In the genomic region with DNA sequence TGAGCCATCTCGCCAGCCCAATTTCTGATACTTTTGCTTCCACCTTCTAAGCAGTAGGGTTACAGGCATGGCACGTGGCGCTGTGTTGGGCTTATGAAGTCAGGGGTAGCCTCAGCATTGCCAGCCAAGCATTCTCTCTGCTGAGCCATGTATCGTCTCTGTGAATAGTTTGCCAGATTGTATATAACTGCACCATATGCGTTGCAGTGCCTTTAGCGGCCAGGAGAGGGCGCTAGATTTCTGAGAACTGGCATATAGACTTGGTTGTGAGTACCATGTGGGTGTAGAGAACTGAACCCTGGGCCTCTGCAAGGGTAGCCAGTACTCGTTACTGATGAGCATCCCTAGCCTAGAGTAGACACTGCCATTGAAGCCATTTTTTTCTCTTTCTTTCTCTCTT, we compare ENCODE assay signal across 11 mouse cellular contexts. TPM values are rescaled to one million over a fixed set of nuclear protein-coding genes. Genes with fewer than 3 reads are reported as not detected.
A peak's percentile ranks its signal among the peaks of the same experiment; 100 is the strongest.
DNase-seq lines count a peak whose midpoint lies in the region; ATAC-seq and TF ChIP-seq lines count a peak whose summit lies in the region.
"Had no signal": no experiment of that assay in that cellular context is flagged by ENCODE, and none has a peak within 500 bp of the region (broad histone marks: within the 10 kb centered on the region; RNA-seq: fewer than 3 reads in every experiment).

No protein-coding gene starts in this region.

- no peaks in the 10 kb centered on the region for H3K27me3 ChIP-seq in hindbrain, postnatal 0 days (ENCODE audit: insufficient read depth, low read length)
- H3K27me3 ChIP-seq in hindbrain, embryonic 14.5 days (ENCODE audit: control insufficient read depth, insufficient read depth, low read length): 0 out of 2 replicates have a peak, but pooled peaks cover 6% of the 10 kb centered on the region
- no peaks in the 10 kb centered on the region for H3K27me3 ChIP-seq in stomach, postnatal 0 days (ENCODE audit: control insufficient read depth, insufficient read depth, low read length)
- H3K27me3 ChIP-seq: stomach, embryonic 15.5 days had no signal

- H3K4me3 ChIP-seq in hindbrain, postnatal 0 days (ENCODE audit: low read length): no peak overlapping the region
- H3K4me3 ChIP-seq in hindbrain, embryonic 14.5 days (replicated peaks; ENCODE audit: low read length): no peak overlapping the region
- no peak overlapping the region for H3K4me3 ChIP-seq in stomach, postnatal 0 days (ENCODE audit: low read depth, low read length)
- H3K4me3 ChIP-seq: stomach, embryonic 15.5 days had no signal

- 81% methylated on average over 8 of the region's 8 CpGs for WGBS in hindbrain, postnatal 0 days
- WGBS in hindbrain, embryonic 14.5 days: 79% methylated on average over 8 of the region's 8 CpGs
- 73% methylated on average over 8 of the region's 8 CpGs for WGBS in stomach, postnatal 0 days

- peak; percentile 41 for TF ChIP-seq CTCF in hindbrain, postnatal 0 days (IDR thresholded peaks at IDR 0.05; ENCODE audit: low read depth)
- peak; percentile 56 for TF ChIP-seq CTCF in stomach, postnatal 0 days (IDR thresholded peaks at IDR 0.05; ENCODE audit: low read depth)

- no peak overlapping the region for H3K27ac ChIP-seq in hindbrain, postnatal 0 days
- H3K27ac ChIP-seq in hindbrain, embryonic 14.5 days: no peak overlapping the region
- H3K27ac ChIP-seq in stomach, postnatal 0 days (replicated peaks): no peak overlapping the region
- H3K27ac ChIP-seq: stomach, embryonic 15.5 days had no signal

- H3K4me1 ChIP-seq in hindbrain, postnatal 0 days (ENCODE audit: insufficient read depth, low read length): no peaks in the 10 kb centered on the region; the same call in 1 of the 2 replicates
- peaks cover 4% of the 10 kb centered on the region; the same call in 1 of the 2 replicates for H3K4me1 ChIP-seq in hindbrain, embryonic 14.5 days (replicated peaks; ENCODE audit: control insufficient read depth, insufficient read depth, low read length)
- no peaks in the 10 kb centered on the region for H3K4me1 ChIP-seq in stomach, postnatal 0 days (replicated peaks; ENCODE audit: control insufficient read depth, insufficient read depth)

- no peak for TF ChIP-seq EP300 in stomach, postnatal 0 days (optimal IDR thresholded peaks at IDR 0.05)

- no peaks in the 10 kb centered on the region for H3K36me3 ChIP-seq in hindbrain, postnatal 0 days (ENCODE audit: insufficient read depth, low read length)
- H3K36me3 ChIP-seq in hindbrain, embryonic 14.5 days (replicated peaks; ENCODE audit: control insufficient read depth, insufficient read depth): peaks cover 19% of the 10 kb centered on the region
- peaks cover 6% of the 10 kb centered on the region; the same call in 1 of the 2 replicates for H3K36me3 ChIP-seq in stomach, postnatal 0 days (ENCODE audit: control insufficient read depth, insufficient read depth, low read length)

- H3K4me2 ChIP-seq in hindbrain, postnatal 0 days (ENCODE audit: low read depth, low read length): no peak overlapping the region
- no peak overlapping the region for H3K4me2 ChIP-seq in hindbrain, embryonic 14.5 days (replicated peaks)
- no peak overlapping the region for H3K4me2 ChIP-seq in stomach, postnatal 0 days (replicated peaks; ENCODE audit: low read depth)
- H3K4me2 ChIP-seq: stomach, embryonic 15.5 days had no signal

- no peak overlapping the region for H3K9ac ChIP-seq in hindbrain, postnatal 0 days (replicated peaks; ENCODE audit: low read length)
- no peak overlapping the region for H3K9ac ChIP-seq in hindbrain, embryonic 14.5 days
- no peak overlapping the region for H3K9ac ChIP-seq in stomach, postnatal 0 days (ENCODE audit: low read length)
- H3K9ac ChIP-seq: stomach, embryonic 15.5 days had no signal

- no peak for ATAC-seq in hindbrain, postnatal 0 days
- ATAC-seq in hindbrain, embryonic 14.5 days (ENCODE audit: low FRiP score): no peak
- no peak for ATAC-seq in stomach, postnatal 0 days (ENCODE audit: low FRiP score, low TSS enrichment)

- H3K9me3 ChIP-seq in hindbrain, postnatal 0 days (ENCODE audit: low read length): no peaks in the 10 kb centered on the region
- no peaks in the 10 kb centered on the region for H3K9me3 ChIP-seq in hindbrain, embryonic 14.5 days (ENCODE audit: control insufficient read depth, low read length)
- no peaks in the 10 kb centered on the region for H3K9me3 ChIP-seq in stomach, postnatal 0 days (ENCODE audit: control insufficient read depth, low read length)
- H3K9me3 ChIP-seq: stomach, embryonic 15.5 days had no signal

- no peak for DNase-seq in hindbrain, postnatal 0 days (ENCODE audit: low spot score)
- DNase-seq in hindbrain, embryonic 14.5 days (ENCODE audit: low spot score): no peak
- DNase-seq in retina, postnatal 1 day: peak; percentile 24
- no peak for DNase-seq in retina, embryonic 14.5 days (ENCODE audit: low spot score)
- DNase-seq in R1 (ENCODE audit: low read depth, low spot score): peak; percentile 86
- DNase-seq in stomach, postnatal 0 days (ENCODE audit: low spot score): no peak
- no peak for DNase-seq in left cerebral cortex, adult 18-20 months (ENCODE audit: low spot score in 2 of 2)
- DNase-seq in urinary bladder, adult 2 months (ENCODE audit: low spot score): no peak
- DNase-seq: gastrocnemius, postnatal 25 days had no signal

RNA-seq across cellular contexts. Expression of a gene that starts 4.1 kb away (rescaled TPM):
- 9.0 and 9.1 TPM in 2 replicates for total RNA-seq in hindbrain, postnatal 0 days (2014; rRNA removed)
- polyA plus RNA-seq in hindbrain, postnatal 0 days (2015; fragmentation: Nextera tagmentation; extraction: Ambion mirVana): 4.1 and 4.4 TPM in 2 replicates
- 8.4 and 8.6 TPM in 2 replicates for polyA plus RNA-seq in hindbrain, embryonic 14.5 days (2014; fragmentation: Nextera tagmentation; extraction: Ambion mirVana)
- 12.1 and 12.5 TPM in 2 replicates for polyA plus RNA-seq in stomach, postnatal 0 days (2015; fragmentation: Nextera tagmentation; extraction: Ambion mirVana)
- total RNA-seq in left cerebral cortex, adult 18-20 months (2021): 1 to 10 TPM; 3.5 to 3.6 TPM
- polyA plus RNA-seq in urinary bladder, adult 2 months (2012; rRNA removed): 12.4 and 14.3 TPM in 2 replicates

RNA-seq across cellular contexts. Expression of a gene that starts 40.5 kb away (rescaled TPM):
- 16.3 and 18.7 TPM in 2 replicates for total RNA-seq in hindbrain, postnatal 0 days (2014; rRNA removed)
- 33.3 and 34.7 TPM in 2 replicates for polyA plus RNA-seq in hindbrain, postnatal 0 days (2015; fragmentation: Nextera tagmentation; extraction: Ambion mirVana)
- 32.1 and 37.3 TPM in 2 replicates for polyA plus RNA-seq in hindbrain, embryonic 14.5 days (2014; fragmentation: Nextera tagmentation; extraction: Ambion mirVana)
- polyA plus RNA-seq in stomach, postnatal 0 days (2015; fragmentation: Nextera tagmentation; extraction: Ambion mirVana): 15.1 and 16.3 TPM in 2 replicates
- 10 to 100 TPM; 21.2 to 23.1 TPM for total RNA-seq in left cerebral cortex, adult 18-20 months (2021)
- polyA plus RNA-seq in urinary bladder, adult 2 months (2012; rRNA removed): 13.3 TPM in 2 replicates

RNA-seq across cellular contexts. Expression of a gene that starts 40.5 kb away (rescaled TPM):
- total RNA-seq in hindbrain, postnatal 0 days (2014; rRNA removed): 46.4 and 61.0 TPM in 2 replicates
- 48.8 and 50.9 TPM in 2 replicates for polyA plus RNA-seq in hindbrain, postnatal 0 days (2015; fragmentation: Nextera tagmentation; extraction: Ambion mirVana)
- 57.5 and 67.8 TPM in 2 replicates for polyA plus RNA-seq in hindbrain, embryonic 14.5 days (2014; fragmentation: Nextera tagmentation; extraction: Ambion mirVana)
- 21.7 and 23.5 TPM in 2 replicates for polyA plus RNA-seq in stomach, postnatal 0 days (2015; fragmentation: Nextera tagmentation; extraction: Ambion mirVana)
- total RNA-seq in left cerebral cortex, adult 18-20 months (2021): 10 to 100 TPM; 44.0 to 45.3 TPM
- polyA plus RNA-seq in urinary bladder, adult 2 months (2012; rRNA removed): 30.9 and 32.3 TPM in 2 replicates

RNA-seq across cellular contexts. Expression of a gene that starts 58.1 kb away (rescaled TPM):
- not detected in 2 replicates for total RNA-seq in hindbrain, postnatal 0 days (2014; rRNA removed)
- polyA plus RNA-seq in hindbrain, postnatal 0 days (2015; fragmentation: Nextera tagmentation; extraction: Ambion mirVana): 0.26 and 0.61 TPM in 2 replicates
- polyA plus RNA-seq in hindbrain, embryonic 14.5 days (2014; fragmentation: Nextera tagmentation; extraction: Ambion mirVana): 1.8 and 2.0 TPM in 2 replicates
- 1.8 and 2.3 TPM in 2 replicates for polyA plus RNA-seq in stomach, postnatal 0 days (2015; fragmentation: Nextera tagmentation; extraction: Ambion mirVana)
- not detected for total RNA-seq in left cerebral cortex, adult 18-20 months (2021)
- polyA plus RNA-seq in urinary bladder, adult 2 months (2012; rRNA removed): 1.0 and 1.7 TPM in 2 replicates
- total RNA-seq: gastrocnemius, postnatal 25 days; left cerebral cortex, adult 8-10 months had no signal

Comparison
In these comparisons a context has a peak if more than half of its experiments do, and no peak if none do; other contexts are left out.
1. DNase-seq: peak in retina, postnatal 1 day (single experiment) and R1 (single experiment); none in hindbrain, postnatal 0 days (single experiment), hindbrain, embryonic 14.5 days (single experiment), retina, embryonic 14.5 days (single experiment), stomach, postnatal 0 days (single experiment), left cerebral cortex, adult 18-20 months (0 of 2) and urinary bladder, adult 2 months (single experiment).